Mouse (Mus musculus): ENCODE measurements around the gene Papln.

The Papln gene

DNA sequence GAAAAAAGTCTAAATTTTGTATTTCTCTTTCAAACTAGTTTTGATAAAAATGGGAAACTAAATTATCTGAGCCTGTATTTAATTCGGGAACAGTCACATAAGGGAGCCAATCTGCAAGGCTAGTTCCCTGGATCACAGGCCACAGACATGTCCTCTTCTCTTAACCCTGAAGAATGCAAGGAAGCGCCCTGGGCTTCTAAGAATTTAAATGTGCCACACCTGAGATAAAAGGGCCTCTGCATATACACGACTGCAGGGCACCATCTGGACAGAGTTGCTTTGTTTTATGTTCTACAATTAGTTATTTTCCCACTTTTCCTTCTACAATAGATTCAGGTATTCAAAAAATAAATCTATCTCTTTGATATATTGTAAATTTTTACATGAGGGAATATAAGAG lies 67.0 kb downstream of the Papln start:
- DNase-seq (ENCODE audit: low spot score in 2 of 2), result no peak

DNA sequence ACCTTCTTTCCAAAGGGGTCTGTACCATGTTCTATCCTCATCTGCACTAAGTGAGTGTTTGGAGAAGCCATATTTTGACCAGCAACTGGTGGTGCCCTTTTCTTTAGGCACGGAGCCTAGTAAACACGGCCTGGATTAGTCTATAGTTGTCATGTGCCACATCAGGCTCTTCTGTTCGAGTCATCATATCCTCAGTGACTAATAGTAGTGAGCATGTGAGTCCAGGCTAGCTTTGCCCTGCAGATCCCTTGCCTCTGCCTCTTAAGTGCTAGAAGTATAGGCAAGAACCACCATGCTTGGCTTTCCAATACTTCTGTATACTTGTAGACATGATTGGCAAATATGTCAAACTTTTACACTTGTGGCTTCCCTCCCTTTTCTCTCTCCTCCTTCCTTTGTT lies 70.5 kb downstream of the Papln start:
- DNase-seq (ENCODE audit: low spot score in 2 of 2), result no peak

DNA sequence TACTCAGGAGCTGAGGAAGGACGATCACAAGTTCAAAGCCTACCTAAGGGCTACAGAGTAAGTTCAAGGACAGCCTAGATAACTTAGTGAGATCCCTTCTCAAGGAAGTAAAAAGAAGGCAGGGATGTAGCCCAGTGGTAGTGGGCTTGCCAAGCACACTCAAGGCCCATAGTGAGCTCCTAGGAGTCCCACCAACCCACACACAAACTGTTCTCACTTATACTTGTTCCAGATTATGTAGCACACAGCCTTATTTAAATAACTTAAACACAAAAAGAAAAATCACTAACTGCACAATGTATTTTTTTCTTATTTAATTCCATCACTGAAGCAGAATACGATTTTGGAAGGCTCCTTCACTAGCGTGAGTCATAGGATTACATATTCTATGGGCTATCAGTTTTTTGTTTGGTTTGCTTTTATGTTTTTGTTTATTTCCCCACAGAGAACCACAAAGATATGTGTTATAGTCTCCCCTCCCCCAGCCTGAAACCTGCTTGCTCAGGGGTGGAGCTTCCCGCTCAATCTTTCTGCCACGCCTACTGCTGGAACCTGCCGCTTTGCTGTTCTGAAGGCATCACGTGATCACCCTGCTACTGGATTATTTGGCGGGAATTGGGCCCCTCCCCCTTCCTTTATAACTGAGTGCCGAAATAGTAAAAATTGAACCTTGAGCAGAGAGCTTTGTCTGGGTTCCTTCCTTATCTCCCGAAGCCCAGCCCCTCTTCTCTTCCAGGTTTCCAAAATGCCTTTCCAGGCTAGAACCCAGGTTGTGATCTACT lies 78.2 kb downstream of the Papln start:
- no peak for DNase-seq (ENCODE audit: low spot score in 2 of 2)

All from urinary bladder, adult 18-20 months (tissue).